Mouse (Mus musculus): Measurements from ENCODE around the gene Gm21677.
"Not testable (repeated sequence)": the region's sequence is repeated elsewhere in the genome, so short reads cannot be mapped to it uniquely, and the experiment has no call there.

The Gm21677 gene

GRCm38 (mm10) chrY:3306349-3306748 is at the start of gene Gm21677:
Gene Gm21677, minus strand, starts transcription at chrY:3306449.
- not testable (repeated sequence) for DNase-seq (ENCODE audit: inconsistent ontology term)

- not testable (repeated sequence) for DNase-seq (ENCODE audit: inconsistent ontology term)
These were observed 39.0 kb upstream of the Gm21677 start, which contains the start of gene Gm21693 for GRCm38 (mm10) chrY:3345229-3345628. Gene Gm21693, minus strand, starts transcription at chrY:3345329.

- DNase-seq (ENCODE audit: inconsistent ontology term): not testable (repeated sequence)
These were observed 34.4 kb upstream of the Gm21677 start for GRCm38 (mm10) chrY:3340661-3341060.
